Mouse (Mus musculus): Measurements from ENCODE around the gene Sfxn4. TPM values are rescaled to one million over a fixed set of nuclear protein-coding genes. Genes with fewer than 3 reads are reported as not detected.

The Sfxn4 gene
- total RNA-seq, 4 experiments from 2014 or later, result 17.9 to 21.5 (median 20.2) TPM

GRCm38 (mm10) chr19:60843324-60843723 is 18.0 kb downstream of the Sfxn4 start:
- no peak for DNase-seq (ENCODE audit: low spot score in 2 of 2)

DNA sequence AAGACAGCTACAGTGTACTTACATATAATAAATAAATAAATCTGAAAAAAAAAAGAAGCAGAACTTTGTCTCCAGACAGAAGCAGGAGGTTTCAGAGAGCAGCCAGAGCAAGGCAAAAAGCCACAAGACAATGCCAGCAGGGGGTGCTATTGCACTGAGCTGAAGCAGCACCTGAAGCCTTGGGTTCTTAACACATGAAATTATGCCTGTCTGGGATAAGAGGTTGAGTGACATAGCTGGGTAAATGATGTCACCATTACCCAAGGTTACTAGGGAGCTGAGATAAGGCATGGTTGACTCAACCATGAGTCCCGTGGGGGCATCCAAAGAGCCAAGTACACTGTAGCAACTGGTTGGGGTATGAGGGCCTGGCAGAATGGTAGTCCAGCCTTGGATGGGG is 23.5 kb downstream of the Sfxn4 start:
- peak; percentile 15 to 37 for DNase-seq (ENCODE audit: low spot score in 2 of 2)

- DNase-seq (ENCODE audit: low spot score in 2 of 2), result no peak
Observed at GRCm38 (mm10) chr19:60818677-60819076, 42.6 kb downstream of the Sfxn4 start.

DNA sequence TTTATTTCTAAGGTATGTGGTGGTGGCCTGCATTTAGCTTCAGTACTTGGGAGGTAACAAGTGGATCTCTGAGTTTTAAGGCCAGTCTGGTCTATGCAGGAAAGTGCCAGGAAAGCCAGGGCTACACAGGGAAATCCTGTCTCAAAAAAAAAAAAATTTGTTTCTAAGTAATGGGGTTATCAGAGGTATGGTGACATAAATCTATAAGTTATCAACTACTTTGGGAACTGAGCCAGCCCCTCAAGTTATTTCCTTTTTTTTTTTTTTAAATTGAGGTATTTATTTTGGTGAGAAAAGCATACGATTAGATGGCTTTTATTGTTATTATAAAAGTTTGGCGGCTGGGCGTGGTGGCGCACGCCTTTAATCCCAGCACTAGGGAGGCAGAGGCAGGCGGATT is 48.1 kb downstream of the Sfxn4 start:
- no peak for DNase-seq (ENCODE audit: low spot score in 2 of 2)

DNA sequence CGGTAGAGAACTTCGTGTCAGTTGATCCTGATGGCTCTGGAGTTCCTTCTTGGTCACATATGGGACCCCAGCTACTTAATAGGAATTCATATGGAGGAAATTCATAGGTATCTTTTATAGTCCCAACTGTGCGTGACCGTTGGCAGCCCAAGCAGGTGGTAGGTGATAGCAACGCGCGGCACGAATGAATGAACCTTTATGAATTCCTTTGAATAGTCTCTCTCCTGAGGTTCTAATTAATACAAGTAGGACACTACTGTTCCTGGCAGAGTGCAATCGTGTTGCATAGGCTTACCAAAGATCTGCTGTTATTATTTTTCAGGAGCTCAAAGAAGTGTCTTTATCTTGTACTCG is 49.3 kb downstream of the Sfxn4 start:
- no peak for DNase-seq (ENCODE audit: low spot score in 2 of 2)

GRCm38 (mm10) chr19:60811098-60812035 is 49.9 kb downstream of the Sfxn4 start, which contains the start of gene Fam45a:
TSS of gene Fam45a (plus strand) at chr19:60811585.
- DNase-seq (ENCODE audit: low spot score in 2 of 2), result peak; percentile 67 to 86

- DNase-seq (ENCODE audit: low spot score in 2 of 2), result no peak
Observed at GRCm38 (mm10) chr19:60809927-60810326, 51.4 kb downstream of the Sfxn4 start.

- no peak for DNase-seq (ENCODE audit: low spot score in 2 of 2)
Observed at GRCm38 (mm10) chr19:60804903-60805302, 56.4 kb downstream of the Sfxn4 start.

DNA sequence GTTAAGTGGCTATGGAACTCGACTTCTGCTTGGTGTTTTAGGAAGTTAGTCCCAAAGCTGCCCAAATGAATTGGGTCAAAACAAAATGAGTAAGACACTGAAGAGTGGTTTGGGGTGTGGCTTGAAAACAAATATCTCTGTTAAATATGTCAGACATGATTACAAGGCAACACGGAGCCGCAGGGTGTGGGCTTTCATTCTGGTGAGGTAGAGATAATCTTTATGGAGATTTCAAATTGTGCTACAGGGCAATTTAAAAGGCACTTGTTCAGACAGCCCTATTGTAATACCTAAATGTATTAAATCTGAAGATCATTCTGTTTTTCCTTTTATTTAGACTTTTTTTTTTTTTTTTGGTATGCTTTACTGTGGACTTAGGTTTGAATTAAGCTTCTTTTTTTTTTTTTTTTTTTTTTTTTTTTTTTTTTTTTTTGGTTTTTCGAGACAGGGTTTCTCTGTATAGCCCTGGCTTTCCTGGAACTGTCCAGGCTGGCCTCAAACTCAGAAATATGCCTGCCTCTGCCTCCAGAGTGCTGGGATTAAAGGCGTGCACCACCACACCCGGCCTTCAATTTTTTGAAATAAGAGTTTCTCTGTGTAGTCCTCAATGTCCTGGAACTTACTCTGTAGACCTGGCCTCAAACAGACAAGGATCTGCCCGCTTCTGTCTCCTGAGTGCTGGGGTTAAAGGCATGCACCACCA is 61.3 kb downstream of the Sfxn4 start:
- DNase-seq (ENCODE audit: low spot score in 2 of 2), result no peak

- no peak for DNase-seq (ENCODE audit: low spot score in 2 of 2)
Observed at GRCm38 (mm10) chr19:60797415-60797814, 63.9 kb downstream of the Sfxn4 start.

GRCm38 (mm10) chr19:60795244-60795643 is 66.0 kb downstream of the Sfxn4 start:
- DNase-seq (ENCODE audit: low spot score in 2 of 2), result no peak

GRCm38 (mm10) chr19:60793170-60793707 is 68.0 kb downstream of the Sfxn4 start:
- no peak for DNase-seq (ENCODE audit: low spot score in 2 of 2)

- no peak for DNase-seq (ENCODE audit: low spot score in 2 of 2)
Observed at GRCm38 (mm10) chr19:60791164-60791563, 70.1 kb downstream of the Sfxn4 start.

- peak; percentile 88 to 90 for DNase-seq (ENCODE audit: low spot score in 2 of 2)
Observed at GRCm38 (mm10) chr19:60790551-60791161, 70.6 kb downstream of the Sfxn4 start, which contains the start of gene Eif3a. TSS of gene Eif3a (minus strand) at chr19:60790658.

DNA sequence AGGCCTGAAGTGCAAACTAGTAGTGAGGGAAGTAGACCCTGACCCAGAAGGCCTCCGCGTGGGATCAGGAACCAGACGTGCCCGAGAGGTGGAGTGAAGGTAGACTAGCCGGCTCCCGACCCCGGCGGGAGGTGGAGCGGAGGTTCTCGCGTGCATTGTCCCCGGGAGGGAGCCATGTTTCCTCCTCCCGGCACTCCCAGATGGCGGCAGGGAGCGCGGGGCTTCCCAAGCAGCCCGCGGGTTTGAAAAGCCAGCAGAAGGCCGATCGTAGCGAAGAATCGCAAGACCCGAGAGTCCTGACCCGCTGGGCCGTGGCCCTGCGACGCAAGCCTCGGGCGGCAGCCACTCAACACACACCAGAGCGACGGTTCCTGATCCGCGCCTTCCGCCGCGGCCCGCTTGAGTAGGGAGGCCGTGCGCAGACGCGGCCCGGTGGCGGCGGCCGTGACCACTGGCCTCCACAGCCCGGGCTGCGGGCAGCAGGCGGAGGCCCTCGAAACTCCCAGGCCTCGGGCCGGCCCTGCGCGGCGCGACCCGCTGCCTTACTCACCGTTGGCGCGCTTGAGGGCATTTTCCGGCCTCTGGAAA is 71.3 kb downstream of the Sfxn4 start:
- peak in 1 of 2 experiments; percentile 34 for DNase-seq (ENCODE audit: low spot score in 2 of 2)

GRCm38 (mm10) chr19:60789452-60789851 is 71.8 kb downstream of the Sfxn4 start:
- no peak for DNase-seq (ENCODE audit: low spot score in 2 of 2)

- DNase-seq (ENCODE audit: low spot score in 2 of 2), result no peak
Observed at GRCm38 (mm10) chr19:60788214-60788960, 72.9 kb downstream of the Sfxn4 start.

GRCm38 (mm10) chr19:60787465-60788150 is 73.7 kb downstream of the Sfxn4 start:
- no peak for DNase-seq (ENCODE audit: low spot score in 2 of 2)
